Mouse (Mus musculus) large intestine, adult 2 months (tissue): Measurements from ENCODE around the gene Eng. TPM values are rescaled to one million over a fixed set of nuclear protein-coding genes. Genes with fewer than 3 reads are reported as not detected.

Source experiments
- DNase-seq: peaks from one replicate; pipeline ENCODE4 v3.0.0-alpha.2; 2012; ENCODE audit warnings: low read depth, low spot score
- WGBS: fragments of 180-500 bp; shearing (Covaris S2); methylation state at CpG from one replicate; pipeline ENCODE4 v1.1.7; 2018; 5-methylcytosine and 5-hydroxymethylcytosine counted together
- polyA plus RNA-seq: library from polyadenylated mRNA; depleted of rRNA; stranded (reverse); fragments of >200 nt; gene quantifications from 2 replicates; pipeline ENCODE4 v1.2.3, GENCODE M21; 2012; rRNA removed

The Eng gene
- 34.5 and 40.7 TPM in 2 replicates for polyA plus RNA-seq

- no peak for DNase-seq
- 62% methylated on average over 31 of the region's 31 CpGs for WGBS
These were observed at the start of gene Eng for GRCm38 (mm10) chr2:32646379-32647056. Gene Eng, plus strand, starts transcription at chr2:32646595.

GRCm38 (mm10) chr2:32596725-32597124, 49.7 kb upstream of the Eng start:
- 67% methylated on average over 13 of the region's 13 CpGs for WGBS
- DNase-seq = no peak

- no peak for DNase-seq
These were observed 49.1 kb upstream of the Eng start for GRCm38 (mm10) chr2:32597248-32597647.

GRCm38 (mm10) chr2:32597699-32598098, 48.7 kb upstream of the Eng start:
- WGBS = 50% methylated on average over 5 of the region's 5 CpGs
- no peak for DNase-seq

More at GRCm38 (mm10) chr2:32597248-32597647, 49.1 kb upstream of the Eng start:
- WGBS = 36% methylated on average over 5 of the region's 5 CpGs

- DNase-seq = no peak
- 54% methylated on average over 8 of the region's 8 CpGs for WGBS
These were observed 47.9 kb upstream of the Eng start for GRCm38 (mm10) chr2:32598506-32598905.

- WGBS = 37% methylated on average over 3 of the region's 3 CpGs
- no peak for DNase-seq
These were observed 47.0 kb upstream of the Eng start, which contains the start of gene St6galnac6 for GRCm38 (mm10) chr2:32599409-32599808. Gene St6galnac6, plus strand, starts transcription at chr2:32599709.

- no peak for DNase-seq
- 20% methylated on average over 8 of the region's 8 CpGs for WGBS
These were observed 44.9 kb upstream of the Eng start for GRCm38 (mm10) chr2:32601417-32602065.

- DNase-seq = no peak
These were observed 43.8 kb upstream of the Eng start for GRCm38 (mm10) chr2:32602600-32603054.

GRCm38 (mm10) chr2:32604631-32605030, 41.8 kb upstream of the Eng start:
- 54% methylated on average over 10 of the region's 10 CpGs for WGBS
- no peak for DNase-seq

More at GRCm38 (mm10) chr2:32602600-32603054, 43.8 kb upstream of the Eng start:
- WGBS = 1% methylated on average over 11 of the region's 11 CpGs

- DNase-seq = no peak
- 16% methylated on average over 48 of the region's 55 CpGs for WGBS
These were observed 39.9 kb upstream of the Eng start for GRCm38 (mm10) chr2:32606161-32607142.

- 12% methylated on average over 34 of the region's 34 CpGs for WGBS
- no peak for DNase-seq
These were observed 39.0 kb upstream of the Eng start for GRCm38 (mm10) chr2:32607262-32607947.

GRCm38 (mm10) chr2:32608141-32608777, 38.1 kb upstream of the Eng start:
- WGBS = 21% methylated on average over 25 of the region's 25 CpGs
- no peak for DNase-seq

- 60% methylated on average over 18 of the region's 18 CpGs for WGBS
- DNase-seq = no peak
These were observed 37.5 kb upstream of the Eng start for GRCm38 (mm10) chr2:32608778-32609435.

- no peak for DNase-seq
- 23% methylated on average over 23 of the region's 23 CpGs for WGBS
These were observed 35.7 kb upstream of the Eng start for GRCm38 (mm10) chr2:32610610-32611229.

- no peak for DNase-seq
- WGBS = 79% methylated on average over 26 of the region's 26 CpGs
These were observed 34.1 kb upstream of the Eng start for GRCm38 (mm10) chr2:32612274-32612673.

- 97% methylated on average over 1 of the region's 1 CpGs for WGBS
- no peak for DNase-seq
These were observed 29.3 kb upstream of the Eng start for GRCm38 (mm10) chr2:32617109-32617508.

- no peak for DNase-seq
- 90% methylated on average over 4 of the region's 4 CpGs for WGBS
These were observed 28.8 kb upstream of the Eng start for GRCm38 (mm10) chr2:32617601-32618000.

GRCm38 (mm10) chr2:32618051-32618450, 28.3 kb upstream of the Eng start:
- WGBS = 76% methylated on average over 9 of the region's 9 CpGs
- DNase-seq = no peak
